Mouse (Mus musculus): ENCODE data around the gene Ppt2.

Ppt2 gene

DNA sequence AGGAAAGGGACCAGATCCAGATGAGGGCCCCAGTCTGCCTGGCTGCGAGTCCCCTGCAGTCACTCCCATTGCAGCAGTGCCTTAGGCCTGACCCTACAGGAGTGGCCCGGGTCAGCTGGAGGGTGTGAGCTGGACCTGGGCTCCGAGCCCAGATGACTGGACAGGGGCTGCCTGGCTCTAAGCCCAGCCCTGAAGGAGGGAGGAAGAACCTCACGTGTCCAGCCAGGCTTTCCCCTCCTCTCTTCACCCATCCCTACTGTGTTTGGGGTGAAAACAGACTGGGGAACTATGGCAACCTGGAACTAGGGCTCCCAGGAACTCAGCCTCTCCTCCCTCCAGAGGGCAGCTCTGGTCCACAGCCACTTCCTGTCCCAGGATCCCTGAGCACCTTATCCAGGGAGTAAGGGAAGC, 27.3 kb upstream of the Ppt2 start:
- DNase-seq (ENCODE audit: low spot score) = no peak

DNA sequence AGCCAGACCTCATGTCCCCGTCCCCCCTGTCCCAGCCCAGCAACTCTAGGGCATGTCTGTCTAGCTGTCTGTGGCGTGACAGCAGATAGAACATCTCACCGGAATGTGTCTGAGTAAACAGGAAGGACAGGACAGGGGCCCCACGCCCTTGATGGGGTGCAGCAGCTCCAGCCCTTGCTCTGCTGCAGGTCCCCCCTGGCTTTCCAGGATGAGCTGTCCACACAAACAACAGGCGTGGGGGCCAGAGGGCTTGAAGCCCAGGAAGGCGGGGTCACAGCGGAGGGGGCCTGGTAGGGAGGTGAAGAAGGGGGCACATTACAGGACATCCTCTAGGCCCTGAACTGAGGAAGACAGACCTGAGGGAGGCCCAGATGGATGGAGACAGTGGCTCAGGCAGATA, 26.9 kb upstream of the Ppt2 start:
- no peak for DNase-seq (ENCODE audit: low spot score)

DNA sequence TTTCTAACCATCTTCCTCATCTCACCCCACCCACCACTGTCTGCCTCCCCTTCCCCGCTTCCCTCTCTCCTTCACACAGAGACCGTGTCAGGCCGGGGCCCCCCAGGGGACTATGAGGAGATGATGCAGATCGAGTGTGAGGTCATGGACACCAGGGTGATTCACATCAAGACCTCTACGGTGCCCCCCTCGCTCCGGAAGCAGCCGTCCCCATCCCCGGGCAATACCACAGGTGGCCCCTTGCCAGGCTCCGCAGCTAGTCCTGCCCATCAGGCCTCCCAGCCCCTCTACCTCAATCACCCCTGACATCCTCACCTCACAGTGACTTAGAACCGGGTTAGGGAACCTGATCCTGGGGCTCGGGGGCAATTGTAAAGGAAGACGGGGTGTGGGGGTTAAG, 26.1 kb upstream of the Ppt2 start:
- no peak for DNase-seq (ENCODE audit: low spot score)

DNA sequence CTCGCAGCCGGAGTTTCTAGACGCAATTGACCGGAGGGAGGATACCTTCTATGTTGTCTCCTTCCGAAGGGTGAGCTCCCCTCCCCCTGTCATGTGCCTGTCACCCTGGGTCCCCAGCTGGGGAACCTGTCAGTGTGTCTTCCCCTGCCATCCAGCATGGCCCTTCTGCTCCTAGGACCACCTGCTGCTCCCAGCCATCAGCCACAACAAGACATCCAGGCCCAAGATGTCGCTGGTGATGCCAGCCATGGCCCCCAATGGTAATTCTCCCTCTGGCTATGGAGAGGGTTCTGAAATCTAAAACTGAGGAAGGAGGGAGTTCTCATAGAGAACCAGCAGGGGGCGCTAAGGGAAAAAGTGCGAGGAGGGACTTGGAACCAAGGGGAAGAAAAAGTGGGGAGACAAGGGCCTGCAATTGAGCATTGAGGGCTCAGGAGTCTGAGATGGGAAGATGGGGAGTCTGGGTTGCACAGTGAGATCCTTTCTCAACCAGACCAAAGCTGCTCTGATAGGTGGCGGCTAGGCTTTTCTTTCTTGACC, 25.5 kb upstream of the Ppt2 start:
- DNase-seq (ENCODE audit: low spot score) = no peak

DNA sequence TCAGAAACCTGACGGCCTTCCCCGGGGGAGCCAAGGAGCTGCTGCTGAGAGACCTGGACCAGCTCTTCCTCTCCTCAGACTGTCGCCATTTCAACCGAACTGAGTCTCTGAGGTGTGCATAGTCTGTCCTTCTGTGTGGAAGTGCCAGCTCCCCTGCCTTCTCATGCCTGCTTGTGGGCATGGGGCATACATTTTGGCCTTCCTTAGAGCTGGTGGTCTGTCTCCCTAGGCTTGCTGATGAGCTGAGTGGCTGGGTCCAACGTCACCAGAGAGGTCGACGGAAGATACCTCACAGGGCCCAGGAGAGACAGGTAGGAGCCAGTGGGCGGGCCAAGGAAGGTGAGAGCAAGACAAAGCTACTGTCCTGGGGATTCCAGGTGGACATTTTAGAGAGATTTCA, 24.7 kb upstream of the Ppt2 start:
- no peak for DNase-seq (ENCODE audit: low spot score)

DNA sequence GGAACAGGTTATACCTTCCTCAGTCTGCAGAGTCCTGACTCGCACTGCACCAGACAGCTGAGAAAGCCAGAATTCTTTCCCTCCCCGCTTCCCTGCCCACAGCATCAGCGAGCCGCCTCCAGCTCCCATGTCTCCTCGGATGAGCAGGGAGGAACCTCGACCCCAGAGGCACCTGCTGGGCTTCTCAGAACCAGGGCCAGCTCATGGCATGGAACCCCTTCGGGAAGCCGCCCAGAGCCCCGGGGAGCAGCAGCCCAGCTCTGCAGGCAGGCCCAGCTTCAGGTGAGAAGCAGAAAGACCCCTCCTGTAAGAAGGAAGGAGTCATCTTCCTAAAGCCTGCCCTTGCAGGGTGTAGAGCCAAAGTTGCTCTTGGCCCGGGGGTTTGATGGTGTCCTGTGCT, 24.2 kb upstream of the Ppt2 start:
- DNase-seq (ENCODE audit: low spot score) = no peak

DNA sequence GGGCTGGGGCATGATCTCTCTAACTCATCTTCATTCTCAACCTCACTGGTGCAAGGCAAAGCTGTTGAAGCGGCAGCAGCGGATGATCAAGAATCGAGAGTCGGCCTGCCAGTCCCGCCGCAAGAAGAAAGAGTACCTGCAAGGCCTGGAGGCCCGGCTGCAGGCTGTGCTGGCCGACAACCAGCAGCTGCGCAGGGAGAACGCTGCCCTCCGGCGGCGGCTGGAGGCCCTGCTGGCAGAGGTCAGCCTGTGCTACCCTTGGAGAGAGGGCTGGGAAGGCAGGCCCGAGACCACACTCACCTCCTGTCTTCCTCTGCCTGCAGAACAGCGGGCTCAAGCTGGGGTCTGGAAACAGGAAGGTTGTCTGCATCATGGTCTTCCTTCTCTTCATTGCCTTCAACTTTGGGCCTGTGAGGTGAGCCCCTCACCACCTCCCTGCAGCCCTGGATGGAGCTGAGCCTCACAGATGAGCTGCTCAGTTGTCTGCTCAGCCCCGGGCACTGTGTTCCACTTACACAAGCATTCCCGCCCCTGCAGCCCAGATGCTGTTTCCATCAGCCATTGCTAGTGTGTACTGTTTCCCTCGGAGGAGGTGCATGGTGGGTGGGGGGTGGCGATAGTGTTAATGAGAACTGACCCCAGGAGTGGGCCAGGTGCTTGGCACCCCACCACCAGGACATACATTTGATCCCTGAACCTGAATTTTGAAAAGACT, 23.4 kb upstream of the Ppt2 start:
- no peak for DNase-seq (ENCODE audit: low spot score)

DNA sequence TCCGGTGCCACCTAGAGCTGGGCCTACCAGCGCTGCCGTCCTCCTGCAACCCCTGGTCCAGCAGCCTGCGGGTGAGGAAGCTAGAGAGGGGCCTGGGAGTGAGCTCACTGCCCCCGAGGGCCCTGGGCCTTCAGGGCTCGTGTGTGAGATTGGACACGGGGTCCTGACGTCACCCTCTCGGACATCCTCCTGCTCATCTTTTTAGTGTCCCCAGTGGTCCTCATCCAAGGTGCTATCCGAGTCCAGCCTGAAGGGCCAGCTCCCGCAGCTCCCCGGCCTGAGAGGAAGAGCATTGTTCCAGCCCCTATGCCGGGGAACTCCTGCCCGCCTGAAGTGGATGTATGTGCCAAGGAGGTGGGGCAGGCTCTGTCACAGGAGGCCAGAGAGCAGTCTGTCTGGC, 22.5 kb upstream of the Ppt2 start:
- no peak for DNase-seq (ENCODE audit: low spot score)

DNA sequence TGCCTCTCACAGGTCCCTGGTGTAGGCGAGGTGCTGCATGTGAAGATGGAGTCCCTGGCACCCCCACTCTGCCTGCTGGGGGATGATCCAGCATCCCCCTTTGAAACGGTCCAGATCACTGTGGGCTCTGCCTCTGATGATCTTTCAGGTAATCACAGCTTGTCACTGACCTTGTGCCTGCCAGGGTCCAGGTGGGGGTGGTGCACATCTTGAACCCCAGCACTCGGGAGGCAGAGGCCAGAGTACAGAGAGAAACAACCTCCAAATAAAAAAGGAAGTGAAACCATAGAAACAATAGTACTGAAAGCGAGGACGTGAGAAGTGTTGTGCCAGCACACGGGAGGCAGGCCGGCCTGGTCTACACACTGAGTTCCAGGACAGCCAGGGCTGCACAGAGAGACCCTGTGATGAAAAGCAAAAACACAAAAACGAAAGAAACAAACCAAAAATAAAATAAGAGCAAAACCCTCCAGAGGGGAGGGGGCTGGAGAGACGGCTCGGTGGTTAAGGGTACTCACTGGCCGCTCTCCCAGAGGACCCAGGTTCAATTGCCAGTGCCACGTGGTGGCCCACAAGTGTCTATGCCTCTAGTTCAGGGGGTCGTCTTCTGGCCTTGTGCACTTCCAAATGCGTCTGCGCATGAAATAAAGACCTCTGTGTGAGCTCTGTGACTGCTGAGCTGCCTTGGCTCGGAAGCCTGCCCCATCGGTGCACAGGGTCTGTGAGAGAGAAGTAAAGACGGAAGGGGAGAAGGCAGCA, 21.0 kb upstream of the Ppt2 start:
- no peak for DNase-seq (ENCODE audit: low spot score)

DNA sequence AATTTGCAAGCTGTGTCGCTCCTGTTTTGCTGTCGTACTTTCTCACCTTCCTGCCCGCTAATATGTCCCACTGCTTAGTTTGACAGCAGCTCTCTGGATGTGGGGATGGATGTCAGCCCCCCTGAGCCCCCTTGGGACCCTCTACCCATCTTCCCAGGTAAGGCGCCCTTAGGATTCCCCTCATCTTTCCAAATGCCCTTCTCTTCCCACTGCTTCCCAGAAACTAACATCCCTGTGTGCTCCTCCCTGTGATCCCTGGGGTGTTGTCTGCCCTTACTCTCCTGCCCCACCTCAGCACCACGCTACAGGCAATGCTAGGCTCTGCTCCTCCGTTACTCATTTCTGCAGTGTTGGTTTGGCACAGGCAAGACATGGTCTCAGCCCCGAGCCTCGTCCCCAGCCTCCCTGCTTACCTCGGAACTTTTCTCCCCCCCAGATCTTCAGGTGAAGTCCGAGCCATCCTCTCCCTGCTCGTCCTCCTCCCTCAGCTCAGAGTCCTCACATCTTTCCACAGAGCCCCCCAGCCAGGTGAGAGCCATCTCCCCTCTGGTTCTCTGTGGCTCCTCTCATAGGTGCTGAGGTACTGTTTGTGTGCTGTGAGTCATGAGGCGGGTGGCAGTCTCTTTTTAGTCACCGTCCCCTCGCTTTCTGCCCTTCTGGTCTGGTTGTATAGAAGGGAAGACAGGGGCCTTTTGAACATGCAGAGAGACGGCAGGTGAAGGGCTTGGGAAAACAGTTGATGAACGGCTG, 20.0 kb upstream of the Ppt2 start:
- DNase-seq (ENCODE audit: low spot score) = no peak

DNA sequence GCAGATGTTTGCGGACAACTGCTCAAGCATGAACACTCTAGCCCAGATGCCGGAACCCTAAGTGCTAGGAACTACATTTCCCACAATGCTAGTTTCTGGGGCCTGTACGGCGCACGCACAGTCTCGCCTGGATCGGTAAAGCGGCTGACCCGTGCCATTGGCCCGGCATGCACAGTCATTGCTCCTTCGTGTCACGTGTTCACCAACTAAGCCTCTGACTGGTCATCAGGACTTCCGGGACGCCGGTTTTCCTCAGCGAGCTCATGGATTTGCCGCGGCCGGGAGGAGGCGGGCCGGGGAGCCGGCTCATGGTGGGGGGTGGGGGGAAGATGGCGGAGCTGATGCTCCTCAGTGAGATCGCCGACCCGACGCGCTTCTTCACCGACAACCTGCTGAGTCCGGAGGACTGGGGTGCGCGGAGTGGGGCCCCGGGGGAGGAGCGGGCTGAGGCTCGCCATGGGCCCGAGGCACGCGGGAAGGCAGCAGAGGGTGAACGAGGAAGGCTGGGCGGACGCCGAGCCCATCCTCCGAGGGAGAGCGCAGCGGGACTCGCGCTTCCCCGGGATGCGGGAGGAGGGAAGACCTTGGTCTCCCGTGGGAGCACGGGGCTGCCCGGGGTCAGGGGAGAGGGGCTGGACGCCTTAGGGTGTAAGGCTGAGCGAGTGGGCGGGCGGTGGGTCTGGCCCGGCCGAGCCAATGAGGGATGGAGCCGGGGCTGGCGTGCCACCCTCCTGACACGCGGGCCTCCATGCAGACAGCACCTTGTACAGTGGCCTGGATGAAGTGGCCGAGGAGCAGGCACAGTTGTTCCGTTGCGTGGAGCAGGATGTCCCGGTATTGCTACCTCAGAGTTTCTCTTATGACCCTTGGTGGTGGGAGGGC, 18.8 kb upstream of the Ppt2 start, which contains the start of gene Atf6b:
Gene Atf6b (plus strand): TSS at position 241 of the 882 bp plus-strand sequence.
- peak; percentile 97 for DNase-seq (ENCODE audit: low spot score)

DNA sequence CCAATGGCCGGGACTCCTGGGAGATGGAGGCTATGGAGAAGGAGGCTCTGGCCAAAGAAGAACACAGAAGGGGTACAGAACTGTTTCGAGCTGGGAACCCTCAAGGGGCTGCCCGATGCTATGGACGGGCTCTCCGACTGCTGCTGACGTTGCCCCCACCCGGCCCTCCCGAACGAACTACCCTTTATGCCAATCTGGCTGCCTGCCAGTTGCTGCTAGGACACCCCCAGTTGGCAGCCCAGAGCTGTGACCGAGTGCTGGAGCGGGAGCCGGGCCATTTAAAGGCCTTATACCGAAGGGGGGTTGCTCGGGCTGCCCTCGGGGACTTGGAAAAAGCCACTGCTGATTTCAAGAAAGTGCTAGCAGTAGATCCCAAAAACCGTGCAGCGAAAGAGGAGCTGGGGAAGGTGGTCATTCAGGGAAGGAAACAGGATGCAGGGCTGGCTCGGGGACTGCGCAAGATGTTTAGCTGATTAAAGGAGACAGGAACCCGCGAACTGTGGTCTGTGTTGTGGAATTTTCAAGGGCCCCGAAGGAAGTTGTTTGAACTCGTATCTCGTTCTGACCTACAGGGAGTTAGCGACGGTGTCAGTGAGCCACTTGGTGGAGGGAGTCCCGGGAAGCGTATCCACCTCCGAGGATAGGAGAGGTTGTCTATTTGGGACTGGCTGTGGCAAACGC, 17.7 kb upstream of the Ppt2 start:
- DNase-seq (ENCODE audit: low spot score) = no peak

DNA sequence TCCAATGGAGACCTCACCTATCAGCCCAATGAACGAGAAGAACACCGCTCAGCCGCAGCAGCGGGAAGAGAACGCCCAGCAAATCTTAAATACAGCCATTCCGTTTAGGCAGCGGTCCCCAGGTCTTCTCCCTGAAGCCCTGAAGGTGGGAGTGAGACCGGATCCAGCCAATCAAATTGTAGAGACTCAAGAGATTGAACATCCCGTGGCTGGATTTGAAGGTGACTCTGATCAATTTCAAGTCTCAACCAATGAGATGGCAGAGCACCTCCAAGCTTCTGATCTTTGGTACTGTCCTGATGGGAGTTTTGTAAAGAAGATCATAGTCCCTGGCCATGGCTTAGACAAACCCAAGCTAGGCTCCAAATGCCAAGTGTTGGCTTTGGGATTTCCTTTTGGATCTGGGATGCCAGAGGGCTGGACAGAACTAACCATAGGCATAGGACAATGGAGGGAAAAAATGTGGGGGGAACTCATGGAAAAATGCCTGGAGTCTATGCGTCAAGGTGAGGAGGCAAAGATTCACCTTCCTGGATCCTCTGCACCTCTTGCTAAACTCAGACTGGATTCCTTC, 17.0 kb upstream of the Ppt2 start:
- no peak for DNase-seq (ENCODE audit: low spot score)

DNA sequence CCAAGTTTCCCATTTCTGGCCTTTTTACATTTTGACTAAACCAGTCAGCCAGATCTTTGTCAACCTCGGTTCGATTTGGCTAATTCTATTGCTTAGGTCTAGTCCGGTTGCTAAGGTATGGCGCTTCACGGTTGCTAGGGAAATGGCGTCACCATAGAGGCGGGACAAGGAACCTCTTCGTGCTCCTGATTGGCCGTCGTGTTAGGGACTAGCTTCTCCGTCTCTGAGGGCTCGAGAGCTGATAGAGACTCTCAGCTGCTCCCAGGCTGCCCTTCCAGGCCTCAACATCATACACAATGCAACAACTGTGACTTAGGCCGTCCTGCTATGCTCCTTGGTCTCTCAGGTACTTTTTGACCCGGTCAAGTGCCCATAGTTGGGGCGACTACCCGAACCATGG, 16.3 kb upstream of the Ppt2 start, which contains the start of gene Fkbpl:
Gene Fkbpl (plus strand): TSS at position 157 of the 400 bp plus-strand sequence.
- DNase-seq (ENCODE audit: low spot score) = peak; percentile 97

DNA sequence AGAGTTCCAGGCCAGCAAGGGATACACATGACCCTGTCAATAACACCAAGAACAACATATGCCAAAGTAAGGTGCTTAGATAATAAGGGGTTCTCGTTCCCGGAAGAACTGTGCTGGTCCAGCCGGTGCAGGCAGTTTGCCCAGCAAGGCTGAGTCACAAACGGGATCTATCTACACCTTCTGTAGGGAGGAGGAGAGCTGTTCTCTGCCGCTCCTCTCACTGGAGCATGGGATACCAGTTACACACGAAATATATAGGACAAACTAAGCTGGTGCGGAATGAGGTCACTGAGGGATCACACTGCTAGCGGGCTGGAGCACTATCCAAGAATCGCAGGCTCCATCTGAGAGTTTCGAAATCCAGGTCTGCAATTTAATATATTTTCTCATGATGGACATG, 15.6 kb upstream of the Ppt2 start:
- no peak for DNase-seq (ENCODE audit: low spot score)

DNA sequence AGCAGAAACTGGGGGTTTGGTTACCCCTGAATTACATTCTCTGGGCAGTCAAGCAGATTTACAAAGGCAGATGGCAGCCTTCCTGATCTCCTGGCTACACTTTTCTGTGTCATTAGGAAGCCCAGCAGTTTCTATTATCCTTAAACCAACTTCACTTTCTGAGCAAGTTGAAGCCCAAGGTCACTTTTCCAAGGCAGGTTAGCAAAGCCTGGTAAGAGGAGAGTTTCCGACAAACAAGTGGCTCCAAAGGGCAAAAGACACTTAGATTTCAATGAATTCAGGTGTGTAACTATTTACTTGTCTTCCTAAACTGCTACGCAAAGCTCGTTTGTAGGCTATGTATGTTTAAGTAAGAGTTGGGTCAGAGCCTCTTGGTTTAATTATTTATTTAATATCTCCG, 15.1 kb upstream of the Ppt2 start:
- no peak for DNase-seq (ENCODE audit: low spot score)

DNA sequence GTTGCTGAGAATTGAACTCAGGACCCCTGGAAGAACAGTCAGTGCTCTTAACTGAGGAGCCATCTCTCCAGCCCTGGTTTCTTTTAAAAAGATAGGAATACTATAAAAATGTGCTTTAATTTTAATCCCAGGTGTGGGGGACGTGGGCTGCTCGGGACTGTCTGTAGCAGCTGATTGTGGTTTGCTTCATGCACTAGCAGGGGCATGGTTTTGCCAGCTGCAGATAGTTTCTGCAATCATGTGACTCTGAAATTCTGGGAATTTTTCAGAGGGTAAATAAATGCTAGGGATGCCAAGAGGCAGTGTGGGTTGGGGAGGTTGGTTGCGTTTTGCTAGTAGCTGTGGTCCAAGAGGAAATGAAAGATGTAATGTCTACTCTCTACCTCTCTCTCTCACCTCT, 13.6 kb upstream of the Ppt2 start:
- DNase-seq (ENCODE audit: low spot score) = no peak

DNA sequence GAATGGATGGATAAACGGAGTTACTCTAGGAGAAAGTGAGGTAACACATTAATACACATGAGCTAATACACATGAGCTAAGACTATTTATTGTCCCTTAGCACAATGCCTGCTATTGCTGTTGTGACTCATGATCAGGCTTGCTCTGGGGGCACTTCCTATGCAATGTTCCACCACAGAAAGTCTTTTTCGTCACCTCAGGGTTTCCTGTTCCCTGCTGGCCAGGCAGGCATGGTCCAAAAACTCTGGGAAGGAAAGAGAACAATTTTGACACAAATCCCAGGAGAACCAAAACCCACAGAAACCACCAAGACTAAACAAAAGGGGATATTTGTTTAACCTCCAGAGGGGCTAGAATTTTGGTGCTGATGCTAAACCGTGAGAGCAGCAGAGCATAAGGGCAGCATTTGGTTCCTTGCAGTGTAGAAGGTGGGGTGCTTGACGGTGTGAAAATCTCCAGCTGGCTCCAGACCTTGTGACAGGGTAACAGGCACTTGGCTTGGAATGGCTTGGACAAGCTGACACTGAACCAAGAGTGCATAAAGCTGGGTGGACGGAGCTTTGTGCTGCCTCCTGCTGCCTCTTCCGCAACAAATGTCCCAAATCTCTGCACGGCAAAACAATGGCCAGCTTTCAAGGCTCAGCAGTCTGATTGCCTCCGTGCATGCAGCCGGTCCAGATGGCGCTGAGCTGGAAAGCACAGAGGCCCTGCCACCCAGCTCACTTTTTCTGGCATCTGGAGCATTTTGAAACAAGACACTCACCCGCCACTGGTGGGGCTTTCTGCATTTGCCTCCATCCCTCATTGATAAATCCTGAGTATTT, 12.7 kb upstream of the Ppt2 start:
- DNase-seq (ENCODE audit: low spot score) = no peak

DNA sequence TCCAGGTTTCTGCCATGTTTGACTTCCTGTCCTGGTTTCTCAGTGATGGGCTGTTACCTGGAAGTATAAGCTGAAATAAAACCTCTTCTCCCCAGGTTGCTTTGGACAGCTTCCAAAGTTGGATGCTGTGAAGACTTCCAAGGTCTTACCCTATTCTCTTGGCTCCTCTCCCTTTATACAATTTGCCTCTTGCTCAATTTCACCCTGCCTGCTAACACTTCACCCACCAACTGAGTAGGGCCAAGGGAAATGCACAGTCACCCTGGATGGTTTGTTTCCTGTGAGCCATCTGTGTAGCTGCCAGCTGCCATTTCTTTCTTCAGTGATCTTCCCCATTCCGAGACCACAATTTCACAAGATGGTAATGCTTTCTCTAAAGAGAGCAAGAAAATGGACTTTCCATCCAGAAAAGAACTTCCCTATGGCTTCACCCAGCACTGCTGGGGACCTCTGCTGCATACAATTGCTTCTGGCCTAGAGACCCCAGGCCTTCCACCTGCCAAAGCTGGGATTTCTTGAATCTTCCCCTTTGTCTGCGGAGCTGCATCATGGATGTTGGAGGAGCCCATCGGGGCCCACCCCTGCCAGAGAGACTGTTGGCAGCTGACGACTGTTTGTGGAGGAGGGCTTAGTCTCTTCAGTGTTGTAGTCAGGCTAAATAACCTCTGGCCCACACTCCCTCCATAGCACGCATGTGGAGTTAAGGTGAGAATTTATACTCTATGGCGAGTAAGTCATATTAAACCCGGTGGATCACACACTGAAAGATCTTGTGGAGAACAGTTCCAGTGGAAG, 11.3 kb upstream of the Ppt2 start:
- no peak for DNase-seq (ENCODE audit: low spot score)

Measured in left cerebral cortex, adult 11 months (tissue).